Mouse (Mus musculus) kidney, adult 2 months (tissue): Measurements from ENCODE around the gene Rhot2.

Experiments used
- CTCF ChIP-seq: fragments of 200-500 bp; conservative IDR thresholded peaks from 2 replicates; pipeline ENCODE4 v1.5.1; 2011; ENCODE audit warnings: low read depth, mild to moderate bottlenecking, control low read depth, low read length, moderate library complexity, mixed read lengths; ENCODE audit not compliant: insufficient read depth, insufficient read length
- POLR2A ChIP-seq: fragments of 200-500 bp; IDR thresholded peaks from one replicate; pipeline ENCODE4 v1.6.1; 2011; ENCODE audit warnings: low read depth, low read length, control low read depth

DNA sequence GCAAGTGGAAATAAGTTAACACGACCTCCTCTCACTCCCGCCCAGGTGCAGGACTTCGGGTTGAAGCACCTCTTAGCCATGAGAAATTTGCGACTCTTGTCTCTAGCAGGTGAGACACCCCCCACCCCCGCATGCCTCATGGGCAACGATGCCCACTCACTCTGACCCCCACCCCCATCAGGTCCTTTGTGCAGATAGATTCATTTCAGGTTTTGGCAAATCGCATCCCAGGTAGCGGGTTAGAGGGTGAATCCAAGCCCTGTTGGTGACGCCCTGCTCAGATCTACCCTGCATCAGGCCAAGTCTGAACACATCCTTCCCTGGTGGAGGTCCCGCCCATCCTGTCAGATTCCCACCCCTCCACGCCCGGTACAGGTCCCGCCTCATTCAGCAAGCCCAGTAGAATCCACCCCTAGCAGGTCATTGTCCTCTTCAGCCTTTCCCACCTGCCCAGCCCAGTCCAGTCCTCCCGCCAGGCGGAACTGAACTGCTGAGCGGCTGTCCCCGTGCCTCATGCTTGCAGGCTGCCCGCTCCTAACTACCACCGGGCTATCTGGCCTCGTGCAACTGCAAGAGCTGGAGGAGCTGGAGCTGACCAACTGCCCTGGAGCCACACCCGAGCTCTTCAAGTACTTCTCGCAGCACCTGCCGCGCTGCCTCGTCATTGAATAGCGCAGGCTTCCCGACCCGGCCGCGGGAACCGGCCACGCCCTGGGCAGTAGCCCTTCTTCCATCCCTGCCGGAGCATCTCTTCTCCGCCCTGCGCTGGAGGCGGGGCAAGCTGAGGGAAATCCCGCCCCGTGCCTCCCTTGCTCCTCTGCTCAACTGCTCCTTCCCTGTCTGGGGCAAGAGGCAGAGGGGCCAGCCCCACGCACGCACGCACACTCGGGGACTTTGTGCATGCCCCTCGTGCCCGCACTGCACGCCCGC is 25.5 kb downstream of the Rhot2 start:
- TF ChIP-seq CTCF (no peak), POLR2A (no peak)
